Comparison of ENCODE assay signal across 11 mouse cellular contexts in genomic region chr10:122602394-122602793, GRCm38 (mm10).
DNase-seq lines count a peak whose midpoint lies in the region; ATAC-seq and TF ChIP-seq lines count a peak whose summit lies in the region.
"Had no signal": no experiment of that assay in that cellular context is flagged by ENCODE, and none has a peak within 500 bp of the region (broad histone marks: within the 10 kb centered on the region; RNA-seq: fewer than 3 reads in every experiment).

No protein-coding gene starts in this region.

- no peak for TF ChIP-seq CTCF in cerebellum, adult 2 months (IDR thresholded peaks at IDR 0.05; ENCODE audit: borderline replicate concordance, insufficient read depth, low read depth, low read length)

- H3K4me3 ChIP-seq in cerebellum, adult 2 months (replicated peaks; ENCODE audit: insufficient read depth, low read depth, low read length): no peak overlapping the region
- H3K4me3 ChIP-seq: gastrocnemius, adult 2 months; intestine, embryonic 15.5 days; limb, embryonic 12.5 days had no signal

- 19% methylated on average over 6 of the region's 6 CpGs for WGBS in cerebellum, adult 2 months

- H3K27me3 ChIP-seq in cerebellum, adult 2 months (ENCODE audit: control insufficient read depth, insufficient read depth, low read length): no peaks in the 10 kb centered on the region
- H3K27me3 ChIP-seq: intestine, embryonic 15.5 days; limb, embryonic 12.5 days had no signal

- H3K27ac ChIP-seq in cerebellum, adult 2 months (ENCODE audit: insufficient read depth, low read length): no peak overlapping the region
- H3K27ac ChIP-seq: gastrocnemius, adult 2 months; intestine, embryonic 15.5 days; limb, embryonic 12.5 days had no signal

- peak; percentile 12 to 39; a peak in 2 of 4 replicates for ATAC-seq in hematopoietic stem cell, adult 5-6 weeks (replicated peaks in 1 of 2; ENCODE audit: insufficient read depth in 1 of 2, low FRiP score in 2 of 2, low TSS enrichment in 1 of 2, low read depth in 1 of 2, poor library complexity in 2 of 2, severe bottlenecking in 2 of 2)
- ATAC-seq: intestine, embryonic 15.5 days had no signal

- TF ChIP-seq POLR2A in cerebellum, adult 2 months (IDR thresholded peaks at IDR 0.05; ENCODE audit: borderline replicate concordance, insufficient read depth, low read length): no peak

- peak; percentile 50 for DNase-seq in heart, adult 11 months
- no peak for DNase-seq in heart, postnatal 4 days
- peak; percentile 10 to 38 for DNase-seq in layer of hippocampus, postnatal 36 days
- peak; percentile 74 for DNase-seq in retina, embryonic 14.5 days (ENCODE audit: low spot score)
- DNase-seq in spleen, postnatal 36 days (ENCODE audit: low spot score in 2 of 2): no peak
- no peak for DNase-seq in lung, postnatal 4 days
- no peak for DNase-seq in cerebellum, adult 2 months
- DNase-seq: gastrocnemius, adult 2 months had no signal

- H3K4me1 ChIP-seq in cerebellum, adult 2 months (ENCODE audit: control insufficient read depth, insufficient read depth, low read length): no peaks in the 10 kb centered on the region
- H3K4me1 ChIP-seq: intestine, embryonic 15.5 days; limb, embryonic 12.5 days had no signal

Comparison
In these comparisons a context has a peak if more than half of its experiments do, and no peak if none do; other contexts are left out.
1. DNase-seq: peak in heart, adult 11 months (single experiment), layer of hippocampus, postnatal 36 days (2 of 2) and retina, embryonic 14.5 days (single experiment); none in heart, postnatal 4 days (single experiment), spleen, postnatal 36 days (0 of 2), lung, postnatal 4 days (0 of 2) and cerebellum, adult 2 months (0 of 2).